Mouse (Mus musculus) lung, adult 18-20 months (tissue): Measurements from ENCODE around the gene Smim6.
A peak's percentile ranks its signal among the peaks of the same experiment; 100 is the strongest.

Experiments
- DNase-seq, 2 experiments: peaks; one replicate each; pipeline ENCODE4 v3.0.0; 2022; ENCODE audit warnings: mixed read lengths in 2 of 2

Gene Smim6

GRCm38 (mm10) chr11:115911632-115912376 is at the start of gene Smim6:
TSS of gene Smim6 (plus strand) at chr11:115912017.
- DNase-seq: peak; percentile 77 to 81

- no peak for DNase-seq
These were observed 47.9 kb upstream of the Smim6 start for GRCm38 (mm10) chr11:115863895-115864294.

- peak; percentile 63 to 77 for DNase-seq
These were observed 42.4 kb upstream of the Smim6 start for GRCm38 (mm10) chr11:115869393-115869792.

GRCm38 (mm10) chr11:115872437-115872836 is 39.4 kb upstream of the Smim6 start:
- DNase-seq: no peak

GRCm38 (mm10) chr11:115875935-115876334 is 35.9 kb upstream of the Smim6 start:
- DNase-seq: no peak

- no peak for DNase-seq
These were observed 35.4 kb upstream of the Smim6 start for GRCm38 (mm10) chr11:115876438-115876837.

GRCm38 (mm10) chr11:115877174-115877755 is 34.6 kb upstream of the Smim6 start:
- no peak for DNase-seq

GRCm38 (mm10) chr11:115878071-115878470 is 33.7 kb upstream of the Smim6 start:
- no peak for DNase-seq

- DNase-seq: peak in 1 of 2 experiments; percentile 44
These were observed 30.8 kb upstream of the Smim6 start for GRCm38 (mm10) chr11:115881002-115881401.

- DNase-seq: no peak
These were observed 28.6 kb upstream of the Smim6 start for GRCm38 (mm10) chr11:115883251-115883650.

- DNase-seq: no peak
These were observed 27.5 kb upstream of the Smim6 start for GRCm38 (mm10) chr11:115884361-115884760.

- no peak for DNase-seq
These were observed 26.5 kb upstream of the Smim6 start for GRCm38 (mm10) chr11:115885281-115885680.

GRCm38 (mm10) chr11:115886446-115886845 is 25.4 kb upstream of the Smim6 start:
- no peak for DNase-seq

GRCm38 (mm10) chr11:115888020-115888419 is 23.8 kb upstream of the Smim6 start:
- DNase-seq: no peak

GRCm38 (mm10) chr11:115889159-115889558 is 22.7 kb upstream of the Smim6 start:
- DNase-seq: peak in 1 of 2 experiments; percentile 19

GRCm38 (mm10) chr11:115892213-115892612 is 19.6 kb upstream of the Smim6 start:
- no peak for DNase-seq

- DNase-seq: no peak
These were observed 18.7 kb upstream of the Smim6 start for GRCm38 (mm10) chr11:115893071-115893470.

- no peak for DNase-seq
These were observed 16.9 kb upstream of the Smim6 start for GRCm38 (mm10) chr11:115894755-115895520.

- DNase-seq: no peak
These were observed 13.4 kb upstream of the Smim6 start for GRCm38 (mm10) chr11:115898446-115898845.

GRCm38 (mm10) chr11:115898886-115899285 is 12.9 kb upstream of the Smim6 start:
- no peak for DNase-seq

- peak; percentile 64 to 79 for DNase-seq
These were observed 12.1 kb upstream of the Smim6 start, which contains the start of gene Smim5 for GRCm38 (mm10) chr11:115899486-115900266. TSS of gene Smim5 (plus strand) at chr11:115899966.

GRCm38 (mm10) chr11:115900561-115901337 is 11.1 kb upstream of the Smim6 start:
- DNase-seq: no peak
